Mouse (Mus musculus) hindbrain, postnatal 0 days (tissue): Measurements from ENCODE around the gene Prmt8. TPM values are rescaled to one million over a fixed set of nuclear protein-coding genes. Genes with fewer than 3 reads are reported as not detected.

ENCODE experiments used
- ATAC-seq: fragments of 200-750 bp; cut with Nextera tagmentation; 2 replicates; pipeline ENCODE4 v1.8.0; 2017; ENCODE audit warnings: mild to moderate bottlenecking, moderate TSS enrichment, moderate library complexity
- DNase-seq: peaks from one replicate; pipeline ENCODE4 v3.0.0-alpha.2; 2015; ENCODE audit warnings: low spot score
- H3K27ac ChIP-seq: fragments of 300-500 bp; sonication (generic); 2 replicates; pipeline ENCODE4 v1.5.1; 2014; ENCODE audit warnings: mild to moderate bottlenecking
- H3K27me3 ChIP-seq: fragments of 300-500 bp; sonication (generic); 2 replicates; pipeline ENCODE4 v1.6.1; 2014; ENCODE audit warnings: low read length, mixed read lengths; ENCODE audit not compliant: insufficient read depth
- H3K36me3 ChIP-seq: fragments of 300-500 bp; sonication (generic); 2 replicates; pipeline ENCODE4 v1.6.1; 2014; ENCODE audit warnings: low read length, mixed read lengths; ENCODE audit not compliant: insufficient read depth
- H3K4me1 ChIP-seq: fragments of 300-500 bp; sonication (generic); 2 replicates; pipeline ENCODE4 v1.6.1; 2014; ENCODE audit warnings: antibody characterized with exemption, low read length, mixed read lengths; ENCODE audit not compliant: insufficient read depth
- H3K4me2 ChIP-seq: fragments of 300-500 bp; sonication (generic); 2 replicates; pipeline ENCODE4 v1.6.1; 2014; ENCODE audit warnings: low read depth, mild to moderate bottlenecking, low read length, moderate library complexity, mixed read lengths
- H3K4me3 ChIP-seq: fragments of 300-500 bp; sonication (generic); 2 replicates; pipeline ENCODE4 v1.5.1; 2014; ENCODE audit warnings: low read length
- H3K9ac ChIP-seq: fragments of 300-500 bp; sonication (generic); replicated peaks from 2 replicates; pipeline ENCODE4 v1.6.1; 2014; ENCODE audit warnings: mild to moderate bottlenecking, low read length, moderate library complexity, mixed read lengths
- H3K9me3 ChIP-seq: fragments of 300-500 bp; sonication (generic); 2 replicates; pipeline ENCODE4 v1.6.1; 2016; ENCODE audit warnings: low read length, mixed read lengths
- CTCF ChIP-seq: IDR thresholded peaks from 2 replicates; pipeline ENCODE4 v1.5.1; 2016; ENCODE audit warnings: antibody characterized with exemption, control low read depth, low read depth
- WGBS: fragments of 180-500 bp; shearing (Covaris S2); extraction: QIAGEN DNeasy Blood & Tissue Kit; methylation state at CpG from one replicate; pipeline ENCODE4 v1.1.7; 2014; 5-methylcytosine and 5-hydroxymethylcytosine counted together
- polyA plus RNA-seq: library from polyadenylated mRNA; unstranded; fragments of >200 nt; fragmentation: Nextera tagmentation; extraction: Ambion mirVana; gene quantifications from 2 replicates; pipeline ENCODE4 v1.2.1, GENCODE M21; 2015
- total RNA-seq: library from RNA; depleted of rRNA; stranded (reverse); fragments of >200 nt; gene quantifications from 2 replicates; pipeline ENCODE4 v1.2.3, GENCODE M21; 2014

Prmt8 gene
- total and polyA plus RNA-seq, 2 experiments from 2014 or later: 28.7 to 35.5 TPM

GRCm38 (mm10) chr6:127741162-127741561 is 28.1 kb downstream of the Prmt8 start:
- Histone ChIP-seq H3K36me3 (no peaks in the 10 kb centered on the region), H3K27ac (no peak overlapping the region), H3K4me3 (no peak overlapping the region), H3K4me2 (no peak overlapping the region), H3K9ac (no peak overlapping the region), H3K27me3 (no peaks in the 10 kb centered on the region), H3K4me1 (peaks cover 18% of the 10 kb centered on the region; the same call in 1 of the 2 replicates), H3K9me3 (no peaks in the 10 kb centered on the region)
- ATAC-seq: no peak
- WGBS: 89% methylated on average over 6 of the region's 6 CpGs
- TF ChIP-seq CTCF: no peak
- no peak for DNase-seq

GRCm38 (mm10) chr6:127740711-127741110 is 28.6 kb downstream of the Prmt8 start:
- WGBS: 48% methylated on average over 9 of the region's 9 CpGs
- TF ChIP-seq CTCF: no peak
- no peaks in the 10 kb centered on the region for H3K9me3 ChIP-seq
- no peak overlapping the region for H3K27ac ChIP-seq
- no peak overlapping the region for H3K4me2 ChIP-seq
- no peaks in the 10 kb centered on the region for H3K27me3 ChIP-seq
- ATAC-seq (peak; percentile 39), DNase-seq (peak; percentile 42)
- no peaks in the 10 kb centered on the region for H3K36me3 ChIP-seq
- H3K4me3 ChIP-seq: no peak overlapping the region
- H3K9ac ChIP-seq: no peak overlapping the region
- H3K4me1 ChIP-seq: peaks cover 21% of the 10 kb centered on the region; the same call in 1 of the 2 replicates

- Histone ChIP-seq H3K27ac (no peak overlapping the region), H3K36me3 (no peaks in the 10 kb centered on the region), H3K4me3 (no peak overlapping the region), H3K4me2 (no peak overlapping the region), H3K9ac (no peak overlapping the region), H3K9me3 (no peaks in the 10 kb centered on the region), H3K27me3 (no peaks in the 10 kb centered on the region), H3K4me1 (peaks cover 28% of the 10 kb centered on the region)
- TF ChIP-seq CTCF: no peak
- ATAC-seq: peak; percentile 18; the same call in 1 of the 2 replicates
- no peak for DNase-seq
- 68% methylated on average over 5 of the region's 5 CpGs for WGBS
Measured at GRCm38 (mm10) chr6:127739921-127740320, 29.4 kb downstream of the Prmt8 start.

GRCm38 (mm10) chr6:127735130-127735981 is 33.9 kb downstream of the Prmt8 start:
- WGBS: 31% methylated on average over 13 of the region's 13 CpGs
- Histone ChIP-seq H3K27me3 (no peaks in the 10 kb centered on the region), H3K9ac (no peak overlapping the region), H3K36me3 (no peaks in the 10 kb centered on the region), H3K27ac (no peak overlapping the region), H3K9me3 (no peaks in the 10 kb centered on the region), H3K4me3 (no peak overlapping the region), H3K4me1 (peaks cover 15% of the 10 kb centered on the region), H3K4me2 (no peak overlapping the region)
- no peak for TF ChIP-seq CTCF
- DNase-seq (peak; percentile 48), ATAC-seq (peak; percentile 81)

GRCm38 (mm10) chr6:127723126-127723525 is 46.1 kb downstream of the Prmt8 start:
- WGBS: 23% methylated on average over 8 of the region's 8 CpGs
- no peak overlapping the region for H3K4me3 ChIP-seq
- no peaks in the 10 kb centered on the region for H3K36me3 ChIP-seq
- no peaks in the 10 kb centered on the region for H3K27me3 ChIP-seq
- 0 out of 2 replicates have a peak overlapping the region, but pooled peaks have one; percentile 8 for H3K4me2 ChIP-seq
- no peak overlapping the region for H3K27ac ChIP-seq
- DNase-seq: peak; percentile 40
- ATAC-seq: peak; percentile 24; the same call in 1 of the 2 replicates
- H3K9ac ChIP-seq: no peak overlapping the region
- no peaks in the 10 kb centered on the region for H3K4me1 ChIP-seq
- H3K9me3 ChIP-seq: no peaks in the 10 kb centered on the region
- no peak for TF ChIP-seq CTCF

GRCm38 (mm10) chr6:127719875-127720274 is 49.4 kb downstream of the Prmt8 start:
- Histone ChIP-seq H3K4me3 (no peak overlapping the region), H3K4me1 (no peaks in the 10 kb centered on the region), H3K9me3 (no peaks in the 10 kb centered on the region), H3K9ac (no peak overlapping the region), H3K4me2 (no peak overlapping the region), H3K36me3 (no peaks in the 10 kb centered on the region), H3K27me3 (no peaks in the 10 kb centered on the region), H3K27ac (no peak overlapping the region)
- WGBS: 55% methylated on average over 14 of the region's 14 CpGs
- no peak for TF ChIP-seq CTCF
- 0 out of 2 replicates have a peak, but pooled peaks have one; percentile 8 for ATAC-seq
- no peak for DNase-seq
